Mouse (Mus musculus): Measurements from ENCODE around the gene Xpnpep2. TPM values are rescaled to one million over a fixed set of nuclear protein-coding genes. Genes with fewer than 3 reads are reported as not detected.

Xpnpep2 gene
- polyA plus RNA-seq, 1 experiment: 9.1 TPM

- DNase-seq: no peak
- no peak overlapping the region for H3K4me3 ChIP-seq (replicated peaks; ENCODE audit: extremely low read depth, low read depth, low read length)
- WGBS: 50% methylated on average over 14 of the region's 14 CpGs
- no peaks in the 10 kb centered on the region; the same call in 1 of the 2 replicates for H3K4me1 ChIP-seq (ENCODE audit: control insufficient read depth, insufficient read depth, low read length)
- TF ChIP-seq POLR2A (IDR thresholded peaks at IDR 0.05; ENCODE audit: borderline replicate concordance, extremely low read depth, low read depth, low read length) (no peak), CTCF (IDR thresholded peaks at IDR 0.05; ENCODE audit: insufficient read depth, low read length) (no peak)
Measured at GRCm38 (mm10) chrX:48139368-48140285, 31.1 kb downstream of the Xpnpep2 start.

GRCm38 (mm10) chrX:48140286-48140877 lies 31.9 kb downstream of the Xpnpep2 start:
- WGBS: 30% methylated on average over 3 of the region's 3 CpGs
- no peaks in the 10 kb centered on the region; the same call in 1 of the 2 replicates for H3K4me1 ChIP-seq (ENCODE audit: control insufficient read depth, insufficient read depth, low read length)
- DNase-seq: no peak

GRCm38 (mm10) chrX:48141481-48141880 lies 33.0 kb downstream of the Xpnpep2 start:
- 69% methylated on average over 6 of the region's 6 CpGs for WGBS
- Histone ChIP-seq H3K4me1 (ENCODE audit: control insufficient read depth, insufficient read depth, low read length) (no peaks in the 10 kb centered on the region; the same call in 1 of the 2 replicates), H3K4me3 (replicated peaks; ENCODE audit: extremely low read depth, low read depth, low read length) (no peak overlapping the region)
- no peak for DNase-seq
- TF ChIP-seq POLR2A (IDR thresholded peaks at IDR 0.05; ENCODE audit: borderline replicate concordance, extremely low read depth, low read depth, low read length) (no peak), CTCF (IDR thresholded peaks at IDR 0.05; ENCODE audit: insufficient read depth, low read length) (no peak)

More at GRCm38 (mm10) chrX:48140286-48140877, 31.9 kb downstream of the Xpnpep2 start:
- H3K4me3 ChIP-seq (replicated peaks; ENCODE audit: extremely low read depth, low read depth, low read length): no peak overlapping the region
- TF ChIP-seq POLR2A (IDR thresholded peaks at IDR 0.05; ENCODE audit: borderline replicate concordance, extremely low read depth, low read depth, low read length) (no peak), CTCF (IDR thresholded peaks at IDR 0.05; ENCODE audit: insufficient read depth, low read length) (no peak)

- H3K4me3 ChIP-seq (replicated peaks; ENCODE audit: extremely low read depth, low read depth, low read length): peak overlapping the region; percentile 68
- TF ChIP-seq CTCF (IDR thresholded peaks at IDR 0.05; ENCODE audit: insufficient read depth, low read length): no peak
- TF ChIP-seq POLR2A (IDR thresholded peaks at IDR 0.05; ENCODE audit: borderline replicate concordance, extremely low read depth, low read depth, low read length): peak; percentile 28; the same call in 1 of the 2 replicates
- DNase-seq: peak; percentile 12
- WGBS: 44% methylated on average over 26 of the region's 26 CpGs
- H3K4me1 ChIP-seq (ENCODE audit: control insufficient read depth, insufficient read depth, low read length): no peaks in the 10 kb centered on the region; the same call in 1 of the 2 replicates
Measured at GRCm38 (mm10) chrX:48143415-48144335, 35.1 kb downstream of the Xpnpep2 start.

- Histone ChIP-seq H3K4me1 (ENCODE audit: control insufficient read depth, insufficient read depth, low read length) (no peaks in the 10 kb centered on the region; the same call in 1 of the 2 replicates), H3K4me3 (replicated peaks; ENCODE audit: extremely low read depth, low read depth, low read length) (peak within 1 kb of the TSS; percentile 25)
- DNase-seq: no peak
- 64% methylated on average over 4 of the region's 4 CpGs for WGBS
- TF ChIP-seq POLR2A (IDR thresholded peaks at IDR 0.05; ENCODE audit: borderline replicate concordance, extremely low read depth, low read depth, low read length) (no peak), CTCF (IDR thresholded peaks at IDR 0.05; ENCODE audit: insufficient read depth, low read length) (no peak)
Measured at GRCm38 (mm10) chrX:48146262-48146661, 37.7 kb downstream of the Xpnpep2 start, which contains the start of gene Sash3. Gene Sash3, plus strand, starts transcription at chrX:48146436.

GRCm38 (mm10) chrX:48147226-48147625 lies 38.7 kb downstream of the Xpnpep2 start:
- Histone ChIP-seq H3K4me1 (ENCODE audit: control insufficient read depth, insufficient read depth, low read length) (no peaks in the 10 kb centered on the region; the same call in 1 of the 2 replicates), H3K4me3 (replicated peaks; ENCODE audit: extremely low read depth, low read depth, low read length) (peak overlapping the region; percentile 34)
- 81% methylated on average over 2 of the region's 2 CpGs for WGBS
- TF ChIP-seq CTCF (IDR thresholded peaks at IDR 0.05; ENCODE audit: insufficient read depth, low read length): no peak
- DNase-seq: no peak

- Histone ChIP-seq H3K4me3 (replicated peaks; ENCODE audit: extremely low read depth, low read depth, low read length) (peak overlapping the region; percentile 34), H3K4me1 (ENCODE audit: control insufficient read depth, insufficient read depth, low read length) (no peaks in the 10 kb centered on the region; the same call in 1 of the 2 replicates)
- WGBS: 77% methylated on average over 7 of the region's 7 CpGs
- no peak for DNase-seq
- TF ChIP-seq CTCF (IDR thresholded peaks at IDR 0.05; ENCODE audit: insufficient read depth, low read length): no peak
- TF ChIP-seq POLR2A (IDR thresholded peaks at IDR 0.05; ENCODE audit: borderline replicate concordance, extremely low read depth, low read depth, low read length): peak; percentile 19; the same call in 1 of the 2 replicates
Measured at GRCm38 (mm10) chrX:48147741-48148186, 39.2 kb downstream of the Xpnpep2 start.

- Histone ChIP-seq H3K4me1 (ENCODE audit: control insufficient read depth, insufficient read depth, low read length) (no peaks in the 10 kb centered on the region; the same call in none of the 2 replicates), H3K4me3 (replicated peaks; ENCODE audit: extremely low read depth, low read depth, low read length) (no peak overlapping the region)
- DNase-seq: no peak
- TF ChIP-seq POLR2A (IDR thresholded peaks at IDR 0.05; ENCODE audit: borderline replicate concordance, extremely low read depth, low read depth, low read length) (no peak), CTCF (IDR thresholded peaks at IDR 0.05; ENCODE audit: insufficient read depth, low read length) (no peak)
- WGBS: 70% methylated on average over 7 of the region's 7 CpGs
Measured at GRCm38 (mm10) chrX:48152106-48152505, 43.6 kb downstream of the Xpnpep2 start.
